Mouse (Mus musculus) adrenal gland, postnatal 14 days (tissue): ENCODE measurements around the gene Mtf1. TPM values are rescaled to one million over a fixed set of nuclear protein-coding genes. Genes with fewer than 3 reads are reported as not detected.

ENCODE experiments used
- DNase-seq: peaks from one replicate; pipeline ENCODE4 v3.0.0; 2021; ENCODE audit warnings: mixed read lengths
- total RNA-seq: library from RNA; stranded (reverse); gene quantifications from 2 replicates; pipeline ENCODE4 v1.2.3, GENCODE M21; 2021

Gene Mtf1
- total RNA-seq, 1 experiment from 2014 or later, result 22.5 TPM

DNA sequence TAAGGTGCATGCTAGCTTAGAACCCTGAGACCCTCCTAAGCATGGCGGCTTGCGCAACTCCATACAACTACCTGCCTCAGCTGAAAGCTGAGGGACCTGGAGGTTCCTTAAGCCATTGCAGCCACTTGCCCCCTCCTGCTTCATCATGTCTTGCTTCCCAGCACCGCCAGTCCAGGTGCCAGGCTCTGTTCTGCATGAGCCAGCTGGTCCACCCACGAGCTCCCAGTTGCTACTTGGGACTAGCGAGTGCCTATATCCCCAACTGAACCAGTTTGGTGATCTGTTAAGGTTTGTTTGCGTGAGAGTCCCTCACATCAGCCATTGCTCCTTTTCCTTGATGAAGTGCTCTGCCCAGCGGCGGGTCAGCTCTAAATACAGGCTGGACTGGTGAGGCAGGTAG lies 54.4 kb downstream of the Mtf1 start:
- no peak for DNase-seq

DNA sequence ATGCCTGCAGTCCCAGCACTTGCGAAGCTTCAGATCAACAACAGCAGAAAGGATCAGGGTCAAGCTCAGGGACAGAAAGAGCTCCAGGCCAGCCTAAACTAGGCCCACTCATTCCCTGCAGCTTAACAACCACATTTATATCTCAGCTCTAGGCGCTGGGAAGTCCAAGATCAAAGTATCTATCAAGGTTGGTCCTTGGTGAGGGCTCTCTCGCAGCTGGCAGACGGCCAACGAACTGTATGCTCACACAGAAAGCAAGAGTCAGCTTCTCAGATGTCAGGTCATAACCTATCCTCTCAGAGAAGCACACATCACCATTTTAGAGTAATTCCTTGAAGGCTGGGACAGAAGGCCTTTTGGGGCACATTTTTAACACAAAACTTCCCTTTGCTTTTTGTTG lies 56.5 kb downstream of the Mtf1 start:
- peak; percentile 90 for DNase-seq

DNA sequence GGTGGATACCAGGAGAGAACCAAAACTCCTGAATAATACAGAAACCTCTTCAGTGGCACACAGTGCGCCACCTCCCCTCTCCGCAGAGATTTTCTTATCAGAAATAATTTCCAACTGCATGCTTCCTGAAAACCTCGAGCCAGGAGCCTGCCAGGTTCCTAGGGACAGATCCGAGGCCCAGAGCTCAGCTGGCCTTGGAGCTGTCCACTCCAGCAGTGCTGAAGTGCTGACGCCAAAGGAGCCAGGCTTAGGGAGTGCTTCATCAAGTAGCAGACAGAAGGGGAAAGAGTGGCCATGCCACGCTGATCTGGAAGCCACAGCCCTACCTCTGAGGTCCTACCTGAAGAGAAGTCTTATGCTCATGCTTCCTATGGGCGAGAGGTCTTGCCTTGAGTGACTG lies 58.5 kb downstream of the Mtf1 start:
- DNase-seq, result peak; percentile 91

DNA sequence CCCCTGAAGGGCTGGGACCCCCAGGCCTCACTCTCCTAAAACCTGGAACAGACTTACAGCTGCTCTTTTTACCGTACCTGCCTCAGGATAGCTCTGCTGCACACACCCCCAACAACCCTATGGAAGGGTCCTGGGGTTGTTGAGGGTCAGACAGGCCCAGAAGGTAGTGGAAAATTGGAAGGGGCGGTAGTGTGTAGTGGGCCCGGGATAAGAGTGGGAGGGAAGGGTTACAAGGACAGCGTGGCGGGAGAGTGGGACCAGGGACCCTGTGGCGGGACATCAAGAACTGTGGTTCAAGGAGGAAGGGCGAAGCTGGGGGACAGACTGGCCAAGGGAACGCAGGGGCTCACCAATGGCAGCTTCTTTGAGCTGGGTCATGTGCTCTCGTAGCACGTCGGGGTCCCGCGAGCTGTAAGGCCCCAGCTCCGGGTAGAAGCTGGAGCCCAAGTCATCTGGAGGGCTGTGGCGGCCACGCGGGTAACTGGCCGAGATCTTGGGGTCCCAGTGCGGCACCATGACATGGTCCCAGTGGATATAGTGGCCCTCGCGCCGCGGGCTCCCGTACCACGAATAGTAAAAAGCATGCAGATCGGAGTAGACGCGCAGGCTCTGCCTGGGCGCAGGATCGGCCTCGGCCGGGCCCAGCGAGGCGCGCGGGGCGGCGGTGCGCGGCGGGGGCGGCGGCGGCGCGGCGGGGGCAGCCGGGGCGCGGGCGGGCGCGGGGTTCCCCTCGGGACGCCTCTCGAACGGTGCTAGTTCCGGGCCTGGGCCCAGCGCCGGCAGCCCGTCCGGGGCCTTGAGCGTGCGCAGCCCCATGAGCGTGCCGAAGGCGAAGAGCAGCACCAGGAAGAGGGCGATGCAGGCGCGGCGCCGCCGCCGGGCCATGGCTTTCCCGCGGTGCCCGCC lies 59.6 kb downstream of the Mtf1 start, which contains the start of gene Maneal:
Gene Maneal, minus strand, starts transcription at position 889 of the 906 bp plus-strand sequence.
- peak; percentile 17 for DNase-seq

DNA sequence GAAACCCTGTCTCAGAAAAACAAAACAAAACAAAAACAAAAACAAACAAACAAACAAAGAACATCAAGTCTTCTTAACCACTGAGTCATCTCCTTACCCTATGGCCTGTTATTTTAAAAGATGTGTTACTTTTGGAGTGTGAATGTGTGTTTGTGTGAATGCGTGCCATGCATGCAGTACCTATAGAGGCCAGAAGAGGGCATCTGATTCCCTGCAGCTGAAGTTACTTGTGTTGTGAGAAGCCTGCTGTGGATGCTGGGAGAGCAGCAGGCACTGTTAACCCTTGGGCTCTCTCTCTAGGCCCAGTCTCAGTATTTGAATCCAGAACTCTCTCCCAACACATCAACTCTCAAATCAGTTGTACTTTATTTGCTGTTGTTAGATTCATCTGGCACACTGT lies 70.8 kb downstream of the Mtf1 start:
- DNase-seq, result no peak

DNA sequence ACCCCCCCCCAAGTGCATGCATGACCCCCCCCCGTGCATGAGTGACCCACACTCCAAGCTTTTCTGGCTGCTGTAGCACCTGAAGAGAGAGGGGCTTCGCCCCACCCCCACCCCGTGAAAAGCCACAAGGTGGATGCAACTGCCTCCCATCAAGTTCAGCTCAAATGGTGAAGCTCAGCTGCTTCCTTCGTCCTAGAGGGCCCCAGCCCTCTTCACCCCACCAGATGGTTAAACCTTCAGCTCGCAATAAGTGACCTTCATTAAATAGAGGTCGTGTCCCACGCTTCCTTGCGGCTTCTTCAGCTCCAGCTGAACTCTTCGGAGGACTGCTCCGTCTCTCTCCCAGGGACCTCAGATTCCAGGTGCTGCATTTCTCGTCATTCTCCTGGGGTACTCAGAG lies 78.7 kb downstream of the Mtf1 start, which contains the start of gene Epha10:
Gene Epha10, plus strand, starts transcription at position 301 of the 400 bp plus-strand sequence.
- DNase-seq, result no peak

DNA sequence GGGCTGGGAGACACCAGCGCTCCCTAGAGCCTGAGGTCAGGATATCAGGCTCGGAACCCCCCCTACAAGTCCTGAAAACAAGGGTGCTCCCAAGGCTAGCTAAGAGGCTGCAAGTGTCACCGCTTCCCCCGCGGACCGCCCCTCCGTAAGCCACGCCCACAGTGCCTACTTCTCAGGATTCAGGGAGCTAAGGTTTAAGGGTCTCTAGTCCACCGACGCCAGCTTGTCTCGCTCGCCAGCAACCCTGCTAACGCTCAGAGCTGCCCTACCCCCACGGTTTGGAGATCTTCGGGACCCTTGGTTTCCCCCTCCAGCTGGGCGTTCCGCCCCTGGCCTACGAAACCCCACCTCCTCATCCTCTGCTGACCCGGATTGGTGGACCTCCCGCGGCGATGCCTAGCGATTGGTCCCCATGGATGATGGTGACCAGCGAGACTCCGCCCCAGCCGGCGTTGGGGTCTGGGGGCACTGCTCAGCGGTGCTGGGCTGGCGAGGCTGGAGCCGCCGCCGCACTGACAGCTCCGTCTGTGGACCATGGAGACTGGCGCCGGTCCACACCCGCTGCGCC lies 79.5 kb downstream of the Mtf1 start:
- DNase-seq, result peak; percentile 59

DNA sequence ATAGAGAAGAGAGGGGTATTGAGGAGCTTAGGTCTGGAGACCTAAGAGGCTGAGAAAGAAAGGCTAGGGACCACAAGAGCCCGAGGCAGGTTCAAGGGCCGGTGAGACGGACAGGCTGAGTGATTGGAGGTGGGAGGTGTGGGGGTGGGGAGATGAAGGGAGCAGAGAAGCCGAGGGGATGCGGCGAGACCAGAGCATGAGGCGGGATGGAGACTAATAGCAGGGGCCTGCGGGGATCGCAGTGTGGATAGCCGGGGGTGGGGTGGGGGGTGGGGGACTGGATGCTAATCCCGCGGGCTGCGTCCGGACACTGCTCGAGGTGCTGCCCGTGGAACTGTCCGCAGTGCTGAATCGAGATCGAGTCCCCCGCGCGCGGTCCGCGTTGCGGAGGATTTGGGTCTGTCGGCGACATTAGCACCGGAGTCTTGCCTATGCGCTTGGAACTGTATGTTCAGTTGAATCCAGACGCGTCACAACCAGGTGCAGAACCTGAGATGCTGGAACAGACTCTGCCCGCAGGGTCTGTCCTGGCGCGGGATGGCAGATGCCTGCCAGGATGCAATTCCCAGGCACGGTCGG lies 80.3 kb downstream of the Mtf1 start:
- peak; percentile 82 for DNase-seq

DNA sequence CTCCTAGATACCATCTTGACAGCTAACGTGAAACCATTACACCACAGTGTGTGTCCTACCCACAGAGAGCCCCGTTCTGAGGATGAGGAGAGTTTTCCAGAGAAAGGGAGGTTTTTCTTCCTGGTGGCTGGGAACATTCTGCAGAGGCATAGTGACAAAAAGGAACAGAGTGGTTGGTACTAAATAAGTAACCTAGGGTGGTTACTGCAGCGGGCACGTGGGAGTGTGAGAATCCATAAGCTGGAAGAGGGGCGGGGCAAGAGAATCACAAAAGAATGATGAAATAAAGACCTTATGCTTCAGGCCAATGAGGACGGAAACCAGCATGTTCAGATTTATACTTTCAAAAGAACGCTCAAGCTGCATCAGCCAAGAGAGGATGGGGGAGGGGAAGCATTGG lies 86.8 kb downstream of the Mtf1 start:
- no peak for DNase-seq

DNA sequence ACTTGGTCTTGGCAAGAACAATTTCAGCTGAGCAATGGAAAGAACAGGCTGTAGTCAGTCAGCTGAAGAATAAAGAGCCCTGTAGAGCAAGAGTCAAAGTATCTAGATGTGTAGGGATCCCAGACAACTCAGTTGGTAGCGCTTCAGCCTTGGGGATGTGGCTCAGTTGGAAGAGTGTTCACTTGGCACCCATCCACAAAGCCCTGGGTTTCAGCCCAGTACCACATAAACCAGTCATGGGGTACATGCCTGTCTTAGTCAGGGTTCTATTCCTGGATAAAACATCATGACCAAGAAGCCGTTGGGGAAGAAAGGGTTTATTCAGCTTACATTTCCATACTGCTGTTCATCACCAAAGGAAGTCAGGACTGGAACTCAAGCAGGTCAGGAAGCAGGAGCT lies 88.0 kb downstream of the Mtf1 start:
- no peak for DNase-seq

DNA sequence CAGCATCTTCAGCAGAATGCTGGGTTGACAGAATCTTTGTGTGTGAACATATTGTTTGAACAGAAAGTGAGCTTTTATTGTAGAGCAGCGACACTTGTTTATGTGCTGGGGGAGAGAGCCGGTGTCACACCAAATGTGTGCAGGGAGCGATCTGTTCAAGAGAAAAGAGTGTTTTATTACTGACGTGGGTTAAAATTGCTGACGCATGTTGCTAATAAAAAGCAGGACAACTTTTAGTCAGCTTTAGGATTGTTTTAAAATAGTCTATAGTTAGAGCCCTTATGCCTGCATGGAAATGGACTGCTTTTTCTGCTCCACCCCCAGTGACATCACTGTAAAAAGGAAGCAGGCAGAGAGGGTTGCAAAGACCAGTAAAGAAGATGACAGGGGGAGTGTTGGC lies 88.9 kb downstream of the Mtf1 start:
- DNase-seq, result no peak

DNA sequence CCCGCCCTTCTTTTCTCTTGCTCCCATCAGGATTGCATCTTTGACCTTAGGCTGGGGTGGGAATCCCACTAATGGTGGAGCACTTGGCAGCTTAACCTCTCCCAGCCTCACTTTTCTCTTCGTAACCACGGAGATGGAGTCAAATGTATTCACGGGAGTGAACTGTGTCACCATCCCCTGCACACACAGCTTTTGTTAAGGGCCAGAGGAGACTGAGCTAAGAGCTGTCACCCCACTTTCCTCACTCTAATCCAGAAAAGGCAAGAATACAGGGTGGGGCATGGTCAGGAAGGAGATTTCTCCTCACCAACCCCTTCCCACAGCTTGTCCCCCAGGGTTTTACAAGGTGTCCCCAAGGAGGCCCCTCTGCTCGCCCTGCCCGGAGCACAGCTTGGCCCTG lies 91.9 kb downstream of the Mtf1 start:
- no peak for DNase-seq

DNA sequence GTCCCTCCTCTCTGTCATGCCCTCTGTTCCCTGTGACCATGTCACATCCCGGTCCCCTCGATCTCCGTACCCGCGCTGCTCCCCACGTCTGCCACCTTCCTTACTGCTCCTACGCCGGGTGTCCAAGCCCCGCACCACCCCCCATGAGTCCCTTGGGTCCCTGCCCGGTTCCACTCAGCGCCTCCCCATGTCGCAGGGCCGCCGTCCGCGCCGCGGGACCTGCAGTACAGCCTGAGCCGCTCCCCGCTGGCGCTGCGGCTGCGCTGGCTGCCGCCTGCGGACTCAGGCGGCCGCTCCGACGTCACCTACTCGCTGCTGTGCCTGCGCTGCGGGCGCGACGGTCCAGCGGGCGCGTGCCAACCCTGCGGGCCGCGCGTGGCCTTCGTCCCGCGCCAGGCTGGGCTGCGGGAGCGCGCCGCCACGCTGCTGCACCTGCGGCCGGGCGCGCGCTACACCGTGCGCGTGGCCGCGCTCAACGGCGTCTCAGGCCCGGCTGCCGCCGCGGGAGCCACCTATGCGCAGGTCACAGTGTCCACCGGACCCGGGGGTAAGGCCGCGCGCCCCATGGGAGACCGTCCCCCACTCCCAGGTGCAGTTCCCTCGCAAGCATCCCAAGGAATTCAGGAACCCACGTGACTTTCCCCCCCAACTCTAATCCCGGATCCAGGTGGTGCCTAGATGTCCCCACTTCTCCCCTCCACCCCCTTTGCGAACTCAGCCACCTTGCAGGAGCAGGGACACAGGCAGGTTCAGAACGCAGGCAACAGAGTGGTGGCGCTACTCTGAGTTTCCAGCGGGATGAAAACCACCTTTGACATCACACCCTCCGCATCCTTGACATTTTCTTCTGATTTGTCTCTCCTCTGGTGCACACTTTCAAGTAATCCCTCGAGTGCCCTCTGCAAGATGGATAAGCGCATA lies 92.9 kb downstream of the Mtf1 start:
- DNase-seq, result peak; percentile 42

DNA sequence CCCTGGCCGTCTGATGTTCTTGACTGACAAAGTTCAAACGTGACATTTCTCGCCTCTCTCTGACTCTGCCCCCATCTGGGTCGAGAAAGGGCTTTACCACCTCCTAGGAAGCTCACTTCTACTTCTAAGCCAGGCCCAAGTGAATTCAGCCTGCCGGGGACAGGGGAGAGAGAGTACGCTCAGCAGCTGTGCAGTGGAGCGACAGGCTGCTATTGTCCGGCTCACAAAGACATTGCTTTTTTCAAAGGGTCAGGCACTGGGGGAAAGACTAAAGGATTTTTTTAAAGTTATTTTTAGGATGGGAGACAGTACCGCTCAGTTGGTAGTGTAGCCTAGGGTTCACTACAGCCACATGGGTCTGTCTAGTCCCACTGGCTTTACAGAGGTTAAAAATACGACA lies 96.5 kb downstream of the Mtf1 start:
- no peak for DNase-seq

Other genes starting within 250 kb of the Mtf1 start
- gene 3100002H09Rik, start 191.3 kb upstream of the Mtf1 start, total RNA-seq, result not detected in 2 replicates
- 0.11 and 0.19 TPM in 2 replicates for gene Pou3f1, start 145.3 kb upstream of the Mtf1 start, total RNA-seq
- 34.1 and 37.3 TPM in 2 replicates for gene Utp11, start 108.5 kb upstream of the Mtf1 start, total RNA-seq
- gene Fhl3, start 101.4 kb upstream of the Mtf1 start, total RNA-seq, result 7.3 and 8.5 TPM in 2 replicates
- 41.5 and 42.8 TPM in 2 replicates for gene Sf3a3, start 87.3 kb upstream of the Mtf1 start, total RNA-seq
- 23.8 and 24.6 TPM in 2 replicates for gene Inpp5b, start 60.3 kb upstream of the Mtf1 start, total RNA-seq
- gene Yrdc, start 48.6 kb downstream of the Mtf1 start, total RNA-seq, result 36.4 and 38.7 TPM in 2 replicates
- gene 1110065P20Rik, start 49.1 kb downstream of the Mtf1 start, total RNA-seq, result 44.6 and 50.1 TPM in 2 replicates
- gene Maneal, start 60.1 kb downstream of the Mtf1 start, total RNA-seq, result 3.6 and 4.1 TPM in 2 replicates
- 4.4 and 4.7 TPM in 2 replicates for gene Epha10, start 78.8 kb downstream of the Mtf1 start, total RNA-seq
- gene 9930104L06Rik, start 134.9 kb downstream of the Mtf1 start, total RNA-seq, result 12.9 and 13.4 TPM in 2 replicates
- 14.9 and 15.3 TPM in 2 replicates for gene Cdca8, start 137.2 kb downstream of the Mtf1 start, total RNA-seq
- gene Rspo1, start 184.3 kb downstream of the Mtf1 start, total RNA-seq, result 4.2 and 5.3 TPM in 2 replicates
- 53.7 and 64.9 TPM in 2 replicates for gene Gnl2, start 214.5 kb downstream of the Mtf1 start, total RNA-seq